Mouse (Mus musculus) intestine, embryonic 14.5 days (tissue): ENCODE data around the gene Defb36. TPM values are rescaled to one million over a fixed set of nuclear protein-coding genes. Genes with fewer than 3 reads are reported as not detected.

Experiments used
- ATAC-seq: fragments of 200-750 bp; cut with Nextera tagmentation; replicated peaks from 2 replicates; pipeline ENCODE4 v1.8.0; 2017; ENCODE audit warnings: low read depth, moderate number of reproducible peaks, moderate TSS enrichment, moderate library complexity; ENCODE audit not compliant: low FRiP score, low TSS enrichment
- DNase-seq: peaks from one replicate; pipeline ENCODE4 v3.0.0-alpha.2; 2018; ENCODE audit warnings: low spot score
- H3K27ac ChIP-seq: fragments of 300-500 bp; sonication (generic); 2 replicates; pipeline ENCODE4 v1.5.1; 2014; ENCODE audit warnings: low read depth, mild to moderate bottlenecking, control low read depth
- H3K27me3 ChIP-seq: fragments of 300-500 bp; sonication (generic); replicated peaks from 2 replicates; pipeline ENCODE4 v1.6.1; 2014; ENCODE audit warnings: low read length, control low read depth; ENCODE audit not compliant: control insufficient read depth, insufficient read depth
- H3K36me3 ChIP-seq: fragments of 300-500 bp; sonication (generic); 2 replicates; pipeline ENCODE4 v1.6.1; 2014; ENCODE audit warnings: low read length, control low read depth; ENCODE audit not compliant: control insufficient read depth, insufficient read depth
- H3K4me1 ChIP-seq: fragments of 300-500 bp; sonication (generic); replicated peaks from 2 replicates; pipeline ENCODE4 v1.6.1; 2014; ENCODE audit warnings: low read length, control low read depth, mixed read lengths; ENCODE audit not compliant: control insufficient read depth, insufficient read depth
- H3K4me2 ChIP-seq: fragments of 300-500 bp; sonication (generic); 2 replicates; pipeline ENCODE4 v1.6.1; 2014; ENCODE audit warnings: low read length
- H3K4me3 ChIP-seq: fragments of 300-500 bp; sonication (generic); 2 replicates; pipeline ENCODE4 v1.5.1; 2014; ENCODE audit warnings: low read depth, low read length, control low read depth, mixed read lengths
- H3K9ac ChIP-seq: fragments of 300-500 bp; sonication (generic); 2 replicates; pipeline ENCODE4 v1.6.1; 2014; ENCODE audit warnings: mild to moderate bottlenecking, low read length
- H3K9me3 ChIP-seq: fragments of 300-500 bp; sonication (generic); 2 replicates; pipeline ENCODE4 v1.6.1; 2016; ENCODE audit warnings: low read length, control low read depth; ENCODE audit not compliant: control insufficient read depth
- WGBS: fragments of 180-500 bp; shearing (Covaris S2); extraction: QIAGEN DNeasy Blood & Tissue Kit; methylation state at CpG from one replicate; pipeline ENCODE4 v1.1.7; 2014; 5-methylcytosine and 5-hydroxymethylcytosine counted together
- polyA plus RNA-seq: library from polyadenylated mRNA; unstranded; fragments of >200 nt; fragmentation: Nextera tagmentation; extraction: Ambion mirVana; gene quantifications from 2 replicates; pipeline ENCODE4 v1.2.1, GENCODE M21; 2014

The Defb36 gene
- polyA plus RNA-seq, 1 experiment from 2014 or later, result not detected

GRCm38 (mm10) chr2:152626774-152627591 lies 22.9 kb downstream of the Defb36 start, which contains the start of gene Rem1:
Gene Rem1 (plus strand): TSS chr2:152626951.
- Histone ChIP-seq H3K4me1 (peaks cover 4% of the 10 kb centered on the region; the same call in 1 of the 2 replicates), H3K27me3 (peaks cover 38% of the 10 kb centered on the region), H3K9ac (peak within 1 kb of the TSS; percentile 52), H3K36me3 (no peaks in the 10 kb centered on the region), H3K27ac (peak within 1 kb of the TSS; percentile 7; the same call in 1 of the 2 replicates), H3K4me3 (peak within 1 kb of the TSS; percentile 51), H3K9me3 (0 out of 2 replicates have a peak, but pooled peaks cover 3% of the 10 kb centered on the region), H3K4me2 (peak within 1 kb of the TSS; percentile 73)
- ATAC-seq (peak; percentile 53; the same call in 1 of the 2 replicates), DNase-seq (peak; percentile 71)
- 2% methylated on average over 58 of the region's 59 CpGs for WGBS

- WGBS, result 48% methylated on average over 17 of the region's 17 CpGs
- ATAC-seq (no peak), DNase-seq (no peak)
- Histone ChIP-seq H3K4me3 (peak overlapping the region; percentile 51), H3K4me1 (peaks cover 4% of the 10 kb centered on the region; the same call in 1 of the 2 replicates), H3K27ac (peak overlapping the region; percentile 7; the same call in 1 of the 2 replicates), H3K4me2 (peak overlapping the region; percentile 73), H3K9me3 (0 out of 2 replicates have a peak, but pooled peaks cover 3% of the 10 kb centered on the region), H3K36me3 (no peaks in the 10 kb centered on the region), H3K9ac (no peak overlapping the region), H3K27me3 (peaks cover 38% of the 10 kb centered on the region)
Observed at GRCm38 (mm10) chr2:152628066-152628465, 23.9 kb downstream of the Defb36 start.

DNA sequence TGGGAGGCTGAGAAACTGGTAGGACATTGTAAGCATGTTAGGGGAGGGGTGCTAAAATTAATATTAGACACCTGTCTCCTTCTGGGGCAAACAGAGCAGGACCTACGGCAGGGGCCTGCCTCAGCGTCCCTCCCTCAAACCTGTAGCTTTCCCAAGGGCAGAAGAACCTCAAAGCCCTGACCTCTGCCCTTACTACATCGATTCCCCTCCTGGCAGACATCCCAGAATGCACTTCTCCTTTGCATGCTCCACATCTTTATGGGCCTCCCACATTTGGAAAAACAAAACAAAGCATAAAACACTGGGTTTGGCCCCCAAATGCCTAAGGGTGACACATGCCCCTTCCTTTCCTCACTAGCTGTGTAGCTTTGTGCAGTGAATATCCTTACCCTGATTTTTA lies 25.1 kb downstream of the Defb36 start:
- no peak overlapping the region for H3K9ac ChIP-seq
- no peak for DNase-seq

DNA sequence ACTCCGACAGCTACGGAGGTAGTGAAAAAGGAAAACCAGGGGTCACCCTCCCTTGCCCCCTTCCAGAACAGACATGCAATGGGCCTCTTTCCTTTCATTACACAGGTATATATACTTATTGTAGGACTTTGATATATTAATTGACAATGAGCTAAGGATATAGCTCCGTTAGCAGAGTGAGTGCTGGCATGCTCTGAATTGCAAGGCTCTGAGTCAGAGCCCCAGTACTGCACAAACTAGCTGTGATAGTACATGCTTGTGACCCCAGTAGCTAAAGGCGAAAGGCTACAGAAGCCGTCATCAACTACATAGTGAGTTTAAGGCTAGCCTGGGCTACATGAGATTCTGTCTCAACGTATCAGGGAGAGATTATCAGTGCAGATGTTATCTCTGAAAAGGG lies 25.8 kb downstream of the Defb36 start:
- Histone ChIP-seq H3K4me3 (no peak overlapping the region), H3K27me3 (peaks cover 38% of the 10 kb centered on the region), H3K9me3 (no peaks in the 10 kb centered on the region), H3K27ac (no peak overlapping the region), H3K4me2 (no peak overlapping the region), H3K9ac (no peak overlapping the region), H3K36me3 (no peaks in the 10 kb centered on the region), H3K4me1 (peaks cover 8% of the 10 kb centered on the region; the same call in 1 of the 2 replicates)
- DNase-seq (no peak), ATAC-seq (no peak)
- 83% methylated on average over 6 of the region's 6 CpGs for WGBS

More for the DNA sequence above, 25.1 kb downstream of the Defb36 start:
- no peak overlapping the region for H3K27ac ChIP-seq
- H3K4me1 ChIP-seq, result peaks cover 8% of the 10 kb centered on the region; the same call in 1 of the 2 replicates
- H3K27me3 ChIP-seq, result peaks cover 38% of the 10 kb centered on the region
- no peaks in the 10 kb centered on the region for H3K36me3 ChIP-seq
- ATAC-seq, result no peak
- WGBS, result 40% methylated on average over 3 of the region's 3 CpGs
- H3K4me3 ChIP-seq, result no peak overlapping the region
- no peaks in the 10 kb centered on the region for H3K9me3 ChIP-seq
- no peak overlapping the region for H3K4me2 ChIP-seq

- H3K4me2 ChIP-seq, result peak overlapping the region; percentile 32
- no peak overlapping the region for H3K4me3 ChIP-seq
- no peaks in the 10 kb centered on the region for H3K36me3 ChIP-seq
- H3K9ac ChIP-seq, result 0 out of 2 replicates have a peak overlapping the region, but pooled peaks have one; percentile 5
- DNase-seq (no peak), ATAC-seq (no peak)
- peaks cover 7% of the 10 kb centered on the region; the same call in 1 of the 2 replicates for H3K27me3 ChIP-seq
- H3K9me3 ChIP-seq, result no peaks in the 10 kb centered on the region
- H3K27ac ChIP-seq, result no peak overlapping the region
- peaks cover 13% of the 10 kb centered on the region for H3K4me1 ChIP-seq
- whole genome bisulfite sequencing, result 29% methylated on average over 17 of the region's 17 CpGs
Observed at GRCm38 (mm10) chr2:152633334-152633733, 29.2 kb downstream of the Defb36 start.

GRCm38 (mm10) chr2:152634311-152634710 lies 30.2 kb downstream of the Defb36 start:
- Histone ChIP-seq H3K27ac (no peak overlapping the region), H3K9me3 (no peaks in the 10 kb centered on the region), H3K4me3 (no peak overlapping the region), H3K27me3 (peaks cover 3% of the 10 kb centered on the region; the same call in 1 of the 2 replicates), H3K4me2 (no peak overlapping the region), H3K4me1 (peaks cover 20% of the 10 kb centered on the region), H3K9ac (no peak overlapping the region), H3K36me3 (no peaks in the 10 kb centered on the region)
- ATAC-seq, result no peak
- 73% methylated on average over 29 of the region's 29 CpGs for WGBS
- no peak for DNase-seq

- Histone ChIP-seq H3K4me2 (peak overlapping the region; percentile 22; the same call in 1 of the 2 replicates), H3K36me3 (no peaks in the 10 kb centered on the region), H3K4me1 (peaks cover 26% of the 10 kb centered on the region), H3K9me3 (no peaks in the 10 kb centered on the region), H3K27me3 (no peaks in the 10 kb centered on the region; the same call in 1 of the 2 replicates), H3K27ac (peak overlapping the region; percentile 92), H3K4me3 (no peak overlapping the region), H3K9ac (no peak overlapping the region)
- WGBS, result 50% methylated on average over 23 of the region's 23 CpGs
- peak; percentile 67 for DNase-seq
- ATAC-seq, result peak; percentile 53
Observed at GRCm38 (mm10) chr2:152636246-152637005, 32.3 kb downstream of the Defb36 start.

- no peaks in the 10 kb centered on the region for H3K9me3 ChIP-seq
- H3K27me3 ChIP-seq, result no peaks in the 10 kb centered on the region; the same call in 1 of the 2 replicates
- H3K4me3 ChIP-seq, result no peak overlapping the region
- peaks cover 26% of the 10 kb centered on the region for H3K4me1 ChIP-seq
- H3K4me2 ChIP-seq, result no peak overlapping the region
- peak overlapping the region; percentile 92 for H3K27ac ChIP-seq
- WGBS, result 63% methylated on average over 6 of the region's 6 CpGs
- H3K36me3 ChIP-seq, result no peaks in the 10 kb centered on the region
- ATAC-seq, result no peak
- DNase-seq, result no peak
- H3K9ac ChIP-seq, result no peak overlapping the region
Observed at GRCm38 (mm10) chr2:152637006-152637322, 32.8 kb downstream of the Defb36 start.
